Comparison of ENCODE assay signal across 8 mouse cellular contexts in genomic region chr4:155705592-155705929, GRCm38 (mm10). TPM values are rescaled to one million over a fixed set of nuclear protein-coding genes. Genes with fewer than 3 reads are reported as not detected.
A peak's percentile ranks its signal among the peaks of the same experiment; 100 is the strongest.
DNase-seq lines count a peak whose midpoint lies in the region; ATAC-seq lines count a peak whose summit lies in the region.

No protein-coding gene starts in this region.

- no peaks in the 10 kb centered on the region for H3K9me3 ChIP-seq in kidney, embryonic 16.5 days (ENCODE audit: low read length)
- H3K9me3 ChIP-seq in hindbrain, embryonic 10.5 days = no peaks in the 10 kb centered on the region

- DNase-seq in kidney, adult 18-20 months = no peak
- no peak for DNase-seq in hindbrain, embryonic 10.5 days (ENCODE audit: low spot score)
- no peak for DNase-seq in cerebellum, postnatal 14 days
- DNase-seq in yolk sac, embryonic 10.5 days (ENCODE audit: low spot score) = no peak
- no peak for DNase-seq in left cerebral cortex, adult 18-20 months (ENCODE audit: low spot score in 2 of 2)

- H3K4me3 ChIP-seq in kidney, embryonic 16.5 days (ENCODE audit: low read length) = peak overlapping the region; percentile 79
- H3K4me3 ChIP-seq in hindbrain, embryonic 10.5 days = peak overlapping the region; percentile 84

- peak overlapping the region; percentile 92 for H3K27ac ChIP-seq in kidney, embryonic 16.5 days (ENCODE audit: low read length)
- H3K27ac ChIP-seq in hindbrain, embryonic 10.5 days = peak overlapping the region; percentile 95

- under 1% methylated on average over 19 of the region's 19 CpGs for WGBS in kidney, embryonic 16.5 days
- under 1% methylated on average over 19 of the region's 19 CpGs for WGBS in hindbrain, embryonic 10.5 days

- peak overlapping the region; percentile 84 for H3K9ac ChIP-seq in kidney, embryonic 16.5 days (replicated peaks; ENCODE audit: low read length)

- H3K36me3 ChIP-seq in kidney, embryonic 16.5 days (ENCODE audit: insufficient read depth, low read length) = no peaks in the 10 kb centered on the region
- H3K36me3 ChIP-seq in hindbrain, embryonic 10.5 days = 0 out of 2 replicates have a peak, but pooled peaks cover 7% of the 10 kb centered on the region

- no peaks in the 10 kb centered on the region for H3K27me3 ChIP-seq in kidney, embryonic 16.5 days (ENCODE audit: insufficient read depth, low read length)
- H3K27me3 ChIP-seq in hindbrain, embryonic 10.5 days (ENCODE audit: insufficient read depth, poor library complexity, severe bottlenecking) = no peaks in the 10 kb centered on the region

- H3K4me2 ChIP-seq in kidney, embryonic 16.5 days (replicated peaks; ENCODE audit: low read depth, low read length) = peak overlapping the region; percentile 92

- ATAC-seq in kidney, embryonic 16.5 days (ENCODE audit: low FRiP score, low TSS enrichment) = no peak; the same call in 1 of the 2 replicates
- ATAC-seq in activated CD4-positive, CD25-positive, alpha-beta regulatory T cell, adult 4 months = peak; percentile 34
- peak; percentile 38 for ATAC-seq in megakaryocyte progenitor cell, adult 5-6 weeks (replicated peaks; ENCODE audit: poor library complexity)

- peaks cover 18% of the 10 kb centered on the region for H3K4me1 ChIP-seq in kidney, embryonic 16.5 days (ENCODE audit: insufficient read depth, low read length)
- peaks cover 31% of the 10 kb centered on the region for H3K4me1 ChIP-seq in hindbrain, embryonic 10.5 days (replicated peaks)

RNA-seq across cellular contexts. Expression of gene Ssu72, which starts 1.0 kb away (rescaled TPM):
- polyA plus RNA-seq in kidney, embryonic 16.5 days (2015; fragmentation: Nextera tagmentation; extraction: Ambion mirVana) = 144 and 159 TPM in 2 replicates
- 100 to 1,000 TPM; 158 to 181 TPM for polyA plus RNA-seq in activated CD4-positive, CD25-positive, alpha-beta regulatory T cell, adult 4 months (2017; shearing (Covaris generic))
- polyA plus RNA-seq in hindbrain, embryonic 10.5 days (2016; fragmentation: Nextera tagmentation; extraction: Ambion mirVana) = 162 and 175 TPM in 2 replicates
- total RNA-seq in megakaryocyte progenitor cell, adult 5-6 weeks (2015) = 90.2 and 93.9 TPM in 2 replicates
- total RNA-seq in megakaryocyte progenitor cell, adult 5-6 weeks (2017) = 101 and 105 TPM in 2 replicates
- 10 to 100 TPM; 90.6 to 97.4 TPM for total RNA-seq in left cerebral cortex, adult 18-20 months (2021)

RNA-seq across cellular contexts. Expression of gene Fndc10, which starts 11.4 kb away (rescaled TPM):
- polyA plus RNA-seq in kidney, embryonic 16.5 days (2015; fragmentation: Nextera tagmentation; extraction: Ambion mirVana) = 2.5 and 2.8 TPM in 2 replicates
- polyA plus RNA-seq in activated CD4-positive, CD25-positive, alpha-beta regulatory T cell, adult 4 months (2017; shearing (Covaris generic)) = 1 to 10 TPM; 1.2 to 1.9 TPM
- 0.72 and 1.8 TPM in 2 replicates for polyA plus RNA-seq in hindbrain, embryonic 10.5 days (2016; fragmentation: Nextera tagmentation; extraction: Ambion mirVana)
- total RNA-seq in megakaryocyte progenitor cell, adult 5-6 weeks (2015) = 2.2 and 2.4 TPM in 2 replicates
- 1.6 and 2.6 TPM in 2 replicates for total RNA-seq in megakaryocyte progenitor cell, adult 5-6 weeks (2017)
- total RNA-seq in left cerebral cortex, adult 18-20 months (2021) = 10 to 100 TPM; 27.8 to 32.8 TPM

RNA-seq across cellular contexts. Expression of gene Tmem240, which starts 29.0 kb away (rescaled TPM):
- polyA plus RNA-seq in kidney, embryonic 16.5 days (2015; fragmentation: Nextera tagmentation; extraction: Ambion mirVana) = 0.45 and 0.53 TPM in 2 replicates
- under 1 TPM in 1 of 2 experiments, not detected in 1; 0.22 TPM for polyA plus RNA-seq in activated CD4-positive, CD25-positive, alpha-beta regulatory T cell, adult 4 months (2017; shearing (Covaris generic))
- polyA plus RNA-seq in hindbrain, embryonic 10.5 days (2016; fragmentation: Nextera tagmentation; extraction: Ambion mirVana) = 0.85 and 1.6 TPM in 2 replicates
- 0.37 and 0.44 TPM in 2 replicates for total RNA-seq in megakaryocyte progenitor cell, adult 5-6 weeks (2015)
- 0.04 and 0.57 TPM in 2 replicates for total RNA-seq in megakaryocyte progenitor cell, adult 5-6 weeks (2017)
- 10 to 100 TPM; 51.1 to 53.0 TPM for total RNA-seq in left cerebral cortex, adult 18-20 months (2021)

RNA-seq across cellular contexts. Expression of gene Mib2, which starts 36.6 kb away (rescaled TPM):
- 31.9 and 34.1 TPM in 2 replicates for polyA plus RNA-seq in kidney, embryonic 16.5 days (2015; fragmentation: Nextera tagmentation; extraction: Ambion mirVana)
- polyA plus RNA-seq in activated CD4-positive, CD25-positive, alpha-beta regulatory T cell, adult 4 months (2017; shearing (Covaris generic)) = 1 to 10 TPM; 2.2 to 6.4 TPM
- 19.5 and 21.8 TPM in 2 replicates for polyA plus RNA-seq in hindbrain, embryonic 10.5 days (2016; fragmentation: Nextera tagmentation; extraction: Ambion mirVana)
- 3.1 and 3.6 TPM in 2 replicates for total RNA-seq in megakaryocyte progenitor cell, adult 5-6 weeks (2015)
- 19.7 and 24.5 TPM in 2 replicates for total RNA-seq in megakaryocyte progenitor cell, adult 5-6 weeks (2017)
- 100 to 1,000 TPM; 128 to 129 TPM for total RNA-seq in left cerebral cortex, adult 18-20 months (2021)

RNA-seq across cellular contexts. Expression of gene Mmp23, which starts 52.4 kb away (rescaled TPM):
- 70.4 and 71.7 TPM in 2 replicates for polyA plus RNA-seq in kidney, embryonic 16.5 days (2015; fragmentation: Nextera tagmentation; extraction: Ambion mirVana)
- polyA plus RNA-seq in activated CD4-positive, CD25-positive, alpha-beta regulatory T cell, adult 4 months (2017; shearing (Covaris generic)) = not detected
- polyA plus RNA-seq in hindbrain, embryonic 10.5 days (2016; fragmentation: Nextera tagmentation; extraction: Ambion mirVana) = 4.2 and 4.4 TPM in 2 replicates
- total RNA-seq in megakaryocyte progenitor cell, adult 5-6 weeks (2015) = 0.12 and 0.20 TPM in 2 replicates
- not detected in 2 replicates for total RNA-seq in megakaryocyte progenitor cell, adult 5-6 weeks (2017)
- total RNA-seq in left cerebral cortex, adult 18-20 months (2021) = 1 to 10 TPM; 2.4 to 4.6 TPM
